Mouse (Mus musculus) testis, adult 2 months (tissue): Measurements from ENCODE around the gene Ttf2.

ENCODE experiments used
- CTCF ChIP-seq: fragments of 200-500 bp; IDR thresholded peaks from 2 replicates; pipeline ENCODE4 v1.5.1; 2012; ENCODE audit warnings: low read depth, mild to moderate bottlenecking, inconsistent platforms, low read length, moderate library complexity; ENCODE audit not compliant: control insufficient read depth, insufficient read depth, insufficient replicate concordance
- POLR2A ChIP-seq: fragments of 200-500 bp; IDR thresholded peaks from 2 replicates; pipeline ENCODE4 v1.6.1; 2012; ENCODE audit warnings: low read depth, mild to moderate bottlenecking, inconsistent platforms, low read length, moderate library complexity; ENCODE audit not compliant: control insufficient read depth

DNA sequence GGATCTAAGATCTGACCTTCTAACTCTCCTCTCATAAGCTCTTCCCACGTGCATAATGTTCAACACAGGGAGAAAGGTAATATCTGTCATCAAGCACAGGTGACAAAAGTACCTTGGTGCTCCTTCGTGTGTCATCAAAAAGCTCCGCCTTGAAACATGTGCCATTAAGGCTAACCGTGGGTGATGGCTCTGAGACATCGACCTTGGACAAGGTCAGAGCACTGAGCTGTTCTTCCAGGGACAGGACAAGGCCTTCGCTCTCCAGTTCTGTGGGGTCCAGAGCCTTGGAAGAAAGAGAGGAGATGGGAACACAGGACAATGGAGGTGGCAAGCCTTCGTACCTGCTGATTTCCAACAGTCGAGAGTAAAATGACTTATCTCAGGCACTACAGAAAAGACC, 22.2 kb downstream of the Ttf2 start:
- no peak for TF ChIP-seq POLR2A
- no peak for TF ChIP-seq CTCF
